Mouse (Mus musculus) gastrocnemius, adult 2 months (tissue): ENCODE measurements around the gene Syt2. TPM values are rescaled to one million over a fixed set of nuclear protein-coding genes. Genes with fewer than 3 reads are reported as not detected.
A peak's percentile ranks its signal among the peaks of the same experiment; 100 is the strongest.

Experiments used
- DNase-seq: peaks from one replicate; pipeline ENCODE4 v3.0.0; 2022
- H3K27ac ChIP-seq: fragments of 200-600 bp; 2 replicates; pipeline ENCODE4 v1.8.1; 2022; ENCODE audit warnings: mild to moderate bottlenecking
- H3K4me3 ChIP-seq: fragments of 200-600 bp; 2 replicates; pipeline ENCODE4 v1.8.1; 2022; ENCODE audit warnings: mild to moderate bottlenecking, moderate library complexity
- CTCF ChIP-seq: fragments of 200-600 bp; IDR thresholded peaks from 2 replicates; pipeline ENCODE4 v1.8.1; 2022; ENCODE audit warnings: antibody characterized with exemption, mild to moderate bottlenecking, moderate library complexity
- intact Hi-C: fragments of 180-260 bp; cut with DNase I; formaldehyde crosslinking; loops from one replicate; pipeline ENCODE4 v1.15.1; 2025
- microRNA-seq: library from miRNA; unstranded; fragments of <30 nt; microRNA quantifications from one replicate; pipeline ENCODE4 v1.2.0, GENCODE M21; 2021
- total RNA-seq, 2 experiments: library from RNA; stranded (reverse); gene quantifications; 2 replicates each; pipeline ENCODE4 v1.2.3; 2021

Syt2 gene
- total RNA-seq, 2 experiments from 2014 or later = not detected

DNA sequence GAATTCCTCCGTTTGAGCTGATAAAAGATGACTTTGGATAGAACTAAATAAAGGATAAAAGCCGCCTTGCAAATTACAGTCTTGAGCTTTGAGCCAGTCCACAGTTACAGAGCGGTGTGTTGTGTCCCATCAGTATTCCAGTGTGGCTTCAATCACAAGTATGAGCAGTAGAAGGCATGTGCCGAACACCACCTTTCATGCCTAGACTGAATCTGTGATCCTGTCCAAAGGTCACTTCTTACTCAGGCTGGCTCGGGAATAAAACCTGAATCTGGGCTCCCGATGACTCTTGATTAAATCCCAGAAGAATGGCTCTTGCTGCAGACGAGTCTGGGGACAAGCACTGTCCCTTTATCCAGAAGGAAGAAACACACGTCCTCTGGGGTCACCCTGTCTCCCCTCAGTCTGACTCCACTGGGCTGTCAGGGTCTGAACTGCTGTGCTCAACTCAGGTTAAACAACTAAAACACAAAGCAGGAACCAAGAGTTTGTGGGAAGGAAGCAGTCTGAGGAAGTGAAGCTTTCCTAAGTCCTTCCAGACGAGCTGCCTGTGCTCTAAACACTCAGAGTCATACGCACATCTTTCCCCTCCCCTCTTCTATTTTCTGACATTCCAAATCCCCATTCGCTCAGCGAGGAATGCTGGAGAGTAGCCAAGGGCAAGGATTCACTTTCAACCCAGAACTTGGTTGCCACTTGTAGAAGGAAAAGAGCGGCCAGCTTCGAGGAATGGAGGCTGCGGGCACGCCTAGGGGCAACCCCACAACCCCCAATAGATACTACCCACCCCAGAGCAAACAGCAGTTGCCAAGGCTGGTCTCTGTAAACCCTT is 157.0 kb downstream of the Syt2 start:
- peak overlapping the region; percentile 72 for H3K4me3 ChIP-seq
- H3K27ac ChIP-seq = peak overlapping the region; percentile 88
- intact Hi-C loops = loop anchor here (5.0 kb wide), 1 partner anchor 46 kb away; no protein-coding TSS in a partner anchor
- TF ChIP-seq CTCF = no peak
- peak; percentile 81 for DNase-seq

DNA sequence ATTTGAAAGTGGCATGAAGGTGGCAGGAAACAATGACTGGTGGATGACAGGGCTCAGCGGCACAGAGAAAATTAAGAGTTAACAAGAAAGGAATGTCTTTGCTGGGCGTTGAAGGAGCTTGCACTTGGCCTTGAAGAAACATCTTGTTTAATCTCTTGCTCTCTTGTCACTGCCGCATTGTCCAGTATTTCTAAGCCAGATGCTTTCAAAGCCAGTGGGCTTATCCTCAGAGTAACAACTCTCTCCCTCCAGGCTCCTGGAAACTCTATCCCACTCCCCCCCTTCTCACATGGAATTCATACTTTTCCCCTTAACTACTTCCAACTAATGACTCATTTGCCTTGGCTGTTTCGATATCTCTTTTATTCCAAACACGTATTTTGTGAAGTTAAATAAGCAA is 157.9 kb downstream of the Syt2 start:
- DNase-seq = peak; percentile 34
- peak overlapping the region; percentile 88 for H3K27ac ChIP-seq
- H3K4me3 ChIP-seq = peak overlapping the region; percentile 72
- TF ChIP-seq CTCF = no peak
- intact Hi-C loops = loop anchor here (5.0 kb wide), 1 partner anchor 47 kb away; no protein-coding TSS in a partner anchor

DNA sequence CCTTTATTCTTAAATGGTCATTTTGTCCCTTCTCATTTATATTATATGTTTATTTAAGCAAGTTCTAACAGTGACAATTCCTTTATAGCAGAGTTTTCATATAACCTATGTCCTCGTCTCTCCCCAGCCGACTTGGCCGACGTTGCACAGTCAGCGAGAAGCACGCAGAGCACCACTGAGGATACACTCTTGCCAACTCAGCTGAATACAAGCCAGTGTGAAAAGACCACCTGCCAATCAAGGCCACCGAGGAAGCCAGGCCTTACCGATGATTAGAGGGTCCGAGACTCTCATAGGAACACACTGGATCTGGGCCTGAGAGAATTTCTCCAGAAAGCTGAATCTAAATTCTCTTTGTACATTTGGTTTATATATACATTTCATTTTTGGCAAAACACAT is 159.0 kb downstream of the Syt2 start:
- no peak for DNase-seq
- peak overlapping the region; percentile 88; the same call in 1 of the 2 replicates for H3K27ac ChIP-seq

More for the DNA sequence above, 159.0 kb downstream of the Syt2 start:
- intact Hi-C loops = no loop called here
- no peak overlapping the region for H3K4me3 ChIP-seq
- TF ChIP-seq CTCF = no peak

Small RNA genes lying within 50 kb of the gene (microRNA-seq; reads per million reads assigned to microRNA genes)
- not detected for gene Gm22232

Other genes with a start within 250 kb of the Syt2 start
- 10 to 100 TPM; 82.3 to 84.1 TPM for gene Cyb5r1, start 241.1 kb upstream of the Syt2 start, total RNA-seq
- gene Adipor1, start 231.3 kb upstream of the Syt2 start, total RNA-seq = 100 to 1,000 TPM; 163 to 196 TPM
- gene Klhl12, start 191.1 kb upstream of the Syt2 start, total RNA-seq = 10 to 100 TPM; 17.9 to 20.6 TPM
- 1 to 10 TPM; 5.5 to 6.7 TPM for gene Rabif, start 152.0 kb upstream of the Syt2 start, total RNA-seq
- not detected for gene Mgat4e, start 97.0 kb upstream of the Syt2 start, total RNA-seq
- 1 to 10 TPM; 9.7 to 9.8 TPM for gene Kdm5b, start 86.5 kb upstream of the Syt2 start, total RNA-seq